Mouse (Mus musculus) forebrain, embryonic 11.5 days (tissue): Measurements from ENCODE around the gene Sult6b2. TPM values are rescaled to one million over a fixed set of nuclear protein-coding genes. Genes with fewer than 3 reads are reported as not detected.
A peak's percentile ranks its signal among the peaks of the same experiment; 100 is the strongest.

Experiments
- ATAC-seq: fragments of 200-750 bp; cut with Nextera tagmentation; replicated peaks from 2 replicates; pipeline ENCODE4 v1.8.0; 2017; ENCODE audit warnings: moderate TSS enrichment; ENCODE audit not compliant: low FRiP score
- DNase-seq: peaks from one replicate; pipeline ENCODE4 v3.0.0-alpha.2; 2017; ENCODE audit warnings: low spot score
- H3K27ac ChIP-seq: fragments of 300-500 bp; sonication (generic); 2 replicates; pipeline ENCODE4 v1.5.1; 2014; ENCODE audit warnings: low read depth, low read length
- H3K27me3 ChIP-seq: fragments of 300-500 bp; sonication (generic); 2 replicates; pipeline ENCODE4 v1.6.1; 2014; ENCODE audit warnings: mild to moderate bottlenecking, low read length, mixed read lengths; ENCODE audit not compliant: control insufficient read depth, insufficient read depth
- H3K36me3 ChIP-seq: fragments of 300-500 bp; sonication (generic); 2 replicates; pipeline ENCODE4 v1.6.1; 2014; ENCODE audit warnings: mild to moderate bottlenecking, low read length, moderate library complexity, mixed read lengths; ENCODE audit not compliant: control insufficient read depth, insufficient read depth
- H3K4me1 ChIP-seq: fragments of 300-500 bp; sonication (generic); replicated peaks from 2 replicates; pipeline ENCODE4 v1.6.1; 2014; ENCODE audit warnings: low read length, mixed read lengths; ENCODE audit not compliant: control insufficient read depth, insufficient read depth
- H3K4me2 ChIP-seq: fragments of 300-500 bp; sonication (generic); 2 replicates; pipeline ENCODE4 v1.6.1; 2014; ENCODE audit warnings: low read depth, mild to moderate bottlenecking, low read length, moderate library complexity, mixed read lengths; ENCODE audit not compliant: severe bottlenecking
- H3K4me3 ChIP-seq: fragments of 300-500 bp; sonication (generic); 2 replicates; pipeline ENCODE4 v1.5.1; 2014; ENCODE audit warnings: low read depth, low read length
- H3K9ac ChIP-seq: fragments of 300-500 bp; sonication (generic); 2 replicates; pipeline ENCODE4 v1.6.1; 2014; ENCODE audit warnings: low read length
- H3K9me3 ChIP-seq: fragments of 300-500 bp; sonication (generic); 2 replicates; pipeline ENCODE4 v1.6.1; 2016; ENCODE audit warnings: low read length, mixed read lengths; ENCODE audit not compliant: control insufficient read depth
- WGBS: fragments of 180-500 bp; shearing (Covaris S2); extraction: QIAGEN DNeasy Blood & Tissue Kit; methylation state at CpG from one replicate; pipeline ENCODE4 v1.1.7; 2014; 5-methylcytosine and 5-hydroxymethylcytosine counted together
- polyA plus RNA-seq: library from polyadenylated mRNA; unstranded; fragments of >200 nt; fragmentation: Nextera tagmentation; extraction: Ambion mirVana; gene quantifications from 2 replicates; pipeline ENCODE4 v1.2.1, GENCODE M21; 2014

Gene Sult6b2
- polyA plus RNA-seq, 1 experiment from 2014 or later: 0.29 TPM

DNA sequence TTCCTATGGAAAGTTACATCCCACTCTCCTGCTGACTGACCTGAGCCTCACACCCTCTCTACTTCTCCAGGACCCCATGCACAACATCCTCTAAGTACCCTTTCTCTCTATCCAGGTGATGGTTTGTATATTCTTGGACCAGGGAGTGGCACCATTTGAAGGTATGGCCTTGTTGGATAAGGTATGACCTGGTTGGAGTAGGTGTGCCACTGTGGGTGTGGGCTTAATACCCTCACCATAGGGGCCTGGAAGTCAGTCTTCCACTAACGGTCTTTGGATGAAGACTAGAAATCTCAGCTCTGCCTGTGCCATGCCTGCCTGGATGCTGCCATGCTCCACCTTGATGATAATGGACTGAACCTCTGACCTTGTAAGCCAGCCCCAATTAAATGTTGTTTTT lies 34.2 kb upstream of the Sult6b2 start:
- ATAC-seq (no peak), DNase-seq (no peak)
- H3K4me1 ChIP-seq: 0 out of 2 replicates have a peak, but pooled peaks cover 3% of the 10 kb centered on the region
- H3K27me3 ChIP-seq: no peaks in the 10 kb centered on the region
- no peaks in the 10 kb centered on the region for H3K36me3 ChIP-seq
- H3K9me3 ChIP-seq: no peaks in the 10 kb centered on the region
- WGBS: 89% methylated on average over 1 of the region's 1 CpGs
- H3K27ac ChIP-seq: no peak overlapping the region
- H3K4me2 ChIP-seq: no peak overlapping the region
- no peak overlapping the region for H3K4me3 ChIP-seq
- no peak overlapping the region for H3K9ac ChIP-seq

DNA sequence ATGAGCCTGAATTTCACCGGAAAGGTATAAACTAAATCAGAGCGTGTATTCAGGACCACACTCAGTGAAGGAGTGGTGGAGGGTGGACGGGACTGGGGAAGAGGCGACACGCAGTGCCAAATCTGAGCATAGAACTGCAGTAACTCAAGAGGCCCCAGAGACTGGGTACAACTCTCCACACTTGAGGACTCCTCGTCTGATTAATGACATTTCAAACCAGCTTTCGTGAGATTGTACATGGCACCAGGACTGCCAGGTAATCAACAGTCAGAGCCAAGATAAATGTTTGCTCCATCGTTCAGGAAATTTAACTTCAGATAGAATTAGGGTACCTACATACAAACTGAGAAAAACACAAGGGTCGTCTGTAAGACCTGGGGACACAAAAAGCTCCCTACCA lies 33.0 kb upstream of the Sult6b2 start:
- WGBS: 84% methylated on average over 9 of the region's 9 CpGs
- H3K4me3 ChIP-seq: no peak overlapping the region
- H3K9me3 ChIP-seq: no peaks in the 10 kb centered on the region
- no peaks in the 10 kb centered on the region for H3K36me3 ChIP-seq
- ATAC-seq (no peak), DNase-seq (no peak)
- H3K4me2 ChIP-seq: no peak overlapping the region
- H3K4me1 ChIP-seq: 0 out of 2 replicates have a peak, but pooled peaks cover 3% of the 10 kb centered on the region
- no peak overlapping the region for H3K27ac ChIP-seq
- H3K9ac ChIP-seq: no peak overlapping the region
- H3K27me3 ChIP-seq: no peaks in the 10 kb centered on the region

DNA sequence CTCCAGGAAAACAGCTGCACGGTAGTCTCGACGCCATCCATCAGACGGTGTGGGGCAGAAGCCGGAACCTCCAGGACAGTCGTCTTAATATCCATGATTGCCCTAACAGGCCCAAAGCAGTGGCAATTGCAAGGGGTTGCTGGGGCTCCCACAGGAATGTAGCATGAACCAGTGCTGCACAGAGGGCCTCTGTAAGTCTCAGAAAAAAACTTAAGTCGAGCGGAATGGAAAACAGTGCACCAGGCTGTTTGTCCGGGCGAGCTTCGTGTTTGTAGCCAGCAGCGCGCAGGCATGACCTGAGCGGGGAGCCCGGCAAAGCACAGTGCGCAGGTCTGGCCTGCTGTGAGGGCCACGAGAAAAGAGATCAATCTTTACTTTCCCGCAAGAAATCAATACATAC lies 31.4 kb upstream of the Sult6b2 start:
- Histone ChIP-seq H3K27ac (no peak overlapping the region), H3K4me1 (0 out of 2 replicates have a peak, but pooled peaks cover 3% of the 10 kb centered on the region), H3K27me3 (no peaks in the 10 kb centered on the region), H3K9ac (no peak overlapping the region), H3K9me3 (no peaks in the 10 kb centered on the region), H3K4me3 (no peak overlapping the region), H3K36me3 (no peaks in the 10 kb centered on the region), H3K4me2 (no peak overlapping the region)
- WGBS: 63% methylated on average over 18 of the region's 18 CpGs
- DNase-seq (no peak), ATAC-seq (peak; percentile 65)

DNA sequence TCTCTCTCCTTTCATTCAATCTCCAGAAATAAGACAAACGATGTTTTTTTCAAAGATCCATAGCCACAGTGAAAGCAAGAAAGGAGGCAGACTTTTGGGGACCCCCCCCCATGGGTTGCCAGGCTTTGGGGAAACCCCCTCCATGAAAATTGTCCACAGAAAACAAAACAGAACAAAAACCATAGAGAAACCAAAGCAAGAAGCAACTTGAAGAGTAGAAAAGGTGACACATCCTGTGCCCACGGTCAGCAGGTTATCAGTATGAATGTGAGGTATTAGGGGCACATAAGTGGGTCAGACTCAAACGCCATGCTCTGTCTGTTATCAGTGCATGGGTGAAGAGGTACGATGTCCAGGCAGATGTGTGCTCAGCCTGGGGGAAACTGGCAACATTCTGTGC lies 30.6 kb upstream of the Sult6b2 start:
- Histone ChIP-seq H3K4me2 (no peak overlapping the region), H3K4me1 (0 out of 2 replicates have a peak, but pooled peaks cover 3% of the 10 kb centered on the region), H3K4me3 (no peak overlapping the region), H3K27me3 (no peaks in the 10 kb centered on the region), H3K36me3 (no peaks in the 10 kb centered on the region), H3K9me3 (no peaks in the 10 kb centered on the region), H3K9ac (no peak overlapping the region), H3K27ac (no peak overlapping the region)
- no peak for ATAC-seq
- WGBS: 85% methylated on average over 4 of the region's 4 CpGs
- no peak for DNase-seq

DNA sequence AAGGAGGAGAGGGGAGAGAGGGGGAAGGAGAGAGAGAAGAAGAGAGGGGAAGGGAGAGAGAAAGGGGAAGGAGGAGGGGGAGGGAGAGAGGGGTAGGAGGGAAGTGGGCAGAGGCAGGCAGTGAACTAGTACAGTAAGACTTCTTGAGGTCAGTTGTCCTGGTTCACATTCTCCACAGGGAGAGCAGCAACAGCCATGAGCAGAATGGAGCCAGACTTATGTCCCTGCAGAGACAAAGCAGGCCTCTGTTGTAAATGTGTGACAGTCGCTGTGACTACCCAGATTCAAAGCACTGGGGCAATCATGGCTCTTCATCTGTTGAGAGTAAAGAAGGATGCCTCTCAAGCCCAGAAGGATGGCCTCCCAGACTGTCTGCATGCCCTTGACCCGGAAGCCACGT lies 27.4 kb upstream of the Sult6b2 start:
- WGBS: 87% methylated on average over 3 of the region's 3 CpGs
- H3K9ac ChIP-seq: no peak overlapping the region
- H3K9me3 ChIP-seq: no peaks in the 10 kb centered on the region
- no peak for ATAC-seq
- H3K4me3 ChIP-seq: no peak overlapping the region
- no peak overlapping the region for H3K27ac ChIP-seq
- no peak for DNase-seq
- H3K4me1 ChIP-seq: 0 out of 2 replicates have a peak, but pooled peaks cover 3% of the 10 kb centered on the region
- no peaks in the 10 kb centered on the region for H3K27me3 ChIP-seq
- H3K4me2 ChIP-seq: no peak overlapping the region
- H3K36me3 ChIP-seq: no peaks in the 10 kb centered on the region

DNA sequence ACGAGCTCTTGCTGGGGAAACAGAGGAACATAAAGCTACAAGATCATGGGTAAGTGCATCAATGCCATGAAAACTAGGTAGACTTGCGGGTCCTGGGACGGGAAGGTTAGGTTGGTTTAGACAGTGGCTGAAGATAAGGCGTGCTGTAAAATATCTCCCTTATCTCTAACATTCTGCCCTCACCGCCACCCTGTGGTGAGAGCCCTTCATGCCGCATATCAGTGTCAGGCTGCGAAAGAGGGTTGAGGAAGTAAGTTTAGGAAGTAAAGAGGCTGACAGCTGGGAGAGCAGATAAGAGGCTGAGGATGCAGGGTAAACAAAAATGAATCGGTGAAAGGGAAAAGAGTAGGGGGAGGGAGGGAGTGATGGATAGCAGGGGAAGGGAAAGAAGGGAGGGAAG lies 26.9 kb upstream of the Sult6b2 start:
- H3K9ac ChIP-seq: no peak overlapping the region
- no peaks in the 10 kb centered on the region for H3K36me3 ChIP-seq
- H3K27ac ChIP-seq: no peak overlapping the region
- H3K9me3 ChIP-seq: no peaks in the 10 kb centered on the region
- H3K27me3 ChIP-seq: no peaks in the 10 kb centered on the region
- ATAC-seq: no peak
- no peak overlapping the region for H3K4me3 ChIP-seq
- WGBS: 62% methylated on average over 8 of the region's 8 CpGs
- H3K4me2 ChIP-seq: no peak overlapping the region
- H3K4me1 ChIP-seq: 0 out of 2 replicates have a peak, but pooled peaks cover 3% of the 10 kb centered on the region
- no peak for DNase-seq

DNA sequence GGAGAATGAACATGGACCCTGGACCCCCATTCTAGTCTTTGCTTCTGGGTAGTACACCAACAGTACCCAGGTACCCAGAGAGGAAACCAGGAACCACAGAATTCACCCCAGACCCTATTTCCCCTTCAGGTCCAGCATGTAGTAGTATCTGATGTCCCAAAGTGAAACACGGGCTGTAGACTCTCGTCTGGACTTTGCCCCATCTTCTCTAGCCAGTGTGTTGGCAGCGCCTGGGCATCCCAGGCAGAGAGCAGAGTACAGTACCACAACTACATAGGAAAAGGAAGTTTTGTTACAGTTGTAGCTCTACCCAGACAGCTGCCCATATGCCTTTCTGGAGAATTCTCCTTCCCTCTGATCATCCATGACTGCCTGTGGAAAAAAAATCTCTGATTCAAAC lies 25.9 kb upstream of the Sult6b2 start:
- H3K4me2 ChIP-seq: no peak overlapping the region
- no peaks in the 10 kb centered on the region for H3K9me3 ChIP-seq
- H3K9ac ChIP-seq: no peak overlapping the region
- DNase-seq (no peak), ATAC-seq (no peak)
- H3K27ac ChIP-seq: no peak overlapping the region
- no peaks in the 10 kb centered on the region for H3K4me1 ChIP-seq
- H3K36me3 ChIP-seq: no peaks in the 10 kb centered on the region
- WGBS: 95% methylated on average over 3 of the region's 3 CpGs
- H3K4me3 ChIP-seq: no peak overlapping the region
- H3K27me3 ChIP-seq: no peaks in the 10 kb centered on the region

DNA sequence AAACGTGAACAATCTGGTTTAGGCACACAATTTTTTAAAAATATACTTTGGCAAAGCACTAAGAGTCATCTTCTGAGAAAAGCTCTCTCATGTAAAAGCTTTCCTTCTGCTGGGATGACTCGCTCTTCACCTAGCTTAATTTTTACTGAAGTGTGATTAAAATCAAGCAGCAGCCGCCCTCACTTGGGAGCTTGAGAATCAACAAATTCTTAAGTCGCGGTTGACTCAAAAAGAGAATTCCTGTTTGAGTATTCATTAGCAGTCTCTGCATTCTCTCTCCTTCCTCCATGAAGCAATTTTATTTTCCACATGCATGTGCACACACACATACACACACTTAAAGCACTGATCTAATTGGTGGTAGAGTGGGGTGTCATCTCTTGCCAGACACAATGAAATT lies 21.1 kb upstream of the Sult6b2 start:
- DNase-seq (no peak), ATAC-seq (no peak)
- Histone ChIP-seq H3K4me1 (no peaks in the 10 kb centered on the region), H3K27ac (no peak overlapping the region), H3K27me3 (no peaks in the 10 kb centered on the region), H3K9me3 (no peaks in the 10 kb centered on the region), H3K4me2 (no peak overlapping the region), H3K9ac (no peak overlapping the region), H3K4me3 (no peak overlapping the region), H3K36me3 (no peaks in the 10 kb centered on the region)
- 81% methylated on average over 5 of the region's 5 CpGs for WGBS

DNA sequence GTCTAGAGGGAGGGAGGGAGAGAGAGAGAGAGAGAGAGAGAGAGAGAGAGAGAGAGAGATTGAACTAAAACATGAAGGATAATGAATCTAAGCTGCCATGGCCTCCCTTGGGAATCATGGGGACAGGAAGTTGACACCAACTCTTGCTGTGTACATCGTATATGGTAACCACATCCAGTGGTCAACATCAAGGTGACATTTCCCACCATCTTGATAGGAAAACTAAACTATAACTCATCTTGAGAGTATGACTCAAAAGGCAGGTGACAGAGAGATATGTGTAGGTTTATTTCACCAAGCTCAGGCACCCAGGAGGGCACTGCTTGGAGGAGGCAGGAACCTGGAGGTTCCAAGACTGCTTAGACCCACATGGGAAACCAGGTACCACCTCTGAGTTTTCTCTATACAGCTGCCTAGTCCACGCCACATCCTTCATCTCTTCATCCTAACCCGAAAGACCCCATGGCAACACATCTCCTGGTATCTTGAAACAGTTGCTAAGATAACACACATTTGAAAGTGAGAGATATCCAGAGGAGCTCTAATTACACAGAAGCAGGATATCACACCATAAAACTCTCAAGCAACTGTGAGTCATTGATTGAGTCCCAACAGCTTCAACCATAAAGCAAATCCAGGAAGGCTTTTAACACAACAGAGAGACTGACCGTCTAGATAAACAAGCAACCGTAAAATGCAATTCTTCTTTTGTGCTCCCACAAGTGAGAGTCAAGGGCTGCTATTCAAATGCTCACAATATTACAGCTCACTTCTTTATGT lies 18.9 kb upstream of the Sult6b2 start:
- Histone ChIP-seq H3K4me1 (no peaks in the 10 kb centered on the region), H3K9me3 (no peaks in the 10 kb centered on the region), H3K27me3 (no peaks in the 10 kb centered on the region), H3K4me2 (no peak overlapping the region), H3K36me3 (no peaks in the 10 kb centered on the region), H3K27ac (no peak overlapping the region), H3K4me3 (no peak overlapping the region), H3K9ac (no peak overlapping the region)
- ATAC-seq (no peak), DNase-seq (no peak)
- 87% methylated on average over 5 of the region's 5 CpGs for WGBS
